Mouse (Mus musculus) bone marrow, adult 2 months (tissue): Measurements from ENCODE around the gene Isyna1. TPM values are rescaled to one million over a fixed set of nuclear protein-coding genes. Genes with fewer than 3 reads are reported as not detected.

Experiments
- H3K27ac ChIP-seq: fragments of 200-500 bp; 2 replicates; pipeline ENCODE4 v1.5.1; 2012; ENCODE audit warnings: low read depth, mild to moderate bottlenecking, control low read depth, inconsistent platforms, low read length; ENCODE audit not compliant: control insufficient read depth, poor library complexity, insufficient read depth
- H3K4me1 ChIP-seq: fragments of 200-500 bp; 2 replicates; pipeline ENCODE4 v1.6.1; 2011; ENCODE audit warnings: low read length; ENCODE audit not compliant: control insufficient read depth, insufficient read depth
- H3K4me3 ChIP-seq: fragments of 200-500 bp; replicated peaks from 2 replicates; pipeline ENCODE3; 2011; ENCODE audit warnings: mild to moderate bottlenecking, low read depth, low read length, control low read depth; ENCODE audit not compliant: control insufficient read depth
- CTCF ChIP-seq: fragments of 200-500 bp; IDR thresholded peaks from 2 replicates; pipeline ENCODE4 v1.5.1; 2011; ENCODE audit warnings: low read length, control low read depth; ENCODE audit not compliant: control insufficient read depth, insufficient read depth
- POLR2A ChIP-seq: fragments of 200-500 bp; IDR thresholded peaks from 2 replicates; pipeline ENCODE4 v1.6.1; 2011; ENCODE audit warnings: low read depth, mild to moderate bottlenecking, control low read depth, low read length, borderline replicate concordance; ENCODE audit not compliant: control insufficient read depth
- WGBS: fragments of 180-500 bp; shearing (Covaris S2); methylation state at CpG from one replicate; pipeline ENCODE4 v1.1.7; 2018; 5-methylcytosine and 5-hydroxymethylcytosine counted together
- polyA plus RNA-seq: library from polyadenylated mRNA; stranded (reverse); fragments of >200 nt; gene quantifications from 2 replicates; pipeline ENCODE4 v1.2.4, GENCODE M21; 2011; ENCODE audit warnings: low replicate concordance; ENCODE audit not compliant: missing spikeins, insufficient read depth, insufficient read length

Gene Isyna1
- polyA plus RNA-seq, 1 experiment, result 23.7 TPM

DNA sequence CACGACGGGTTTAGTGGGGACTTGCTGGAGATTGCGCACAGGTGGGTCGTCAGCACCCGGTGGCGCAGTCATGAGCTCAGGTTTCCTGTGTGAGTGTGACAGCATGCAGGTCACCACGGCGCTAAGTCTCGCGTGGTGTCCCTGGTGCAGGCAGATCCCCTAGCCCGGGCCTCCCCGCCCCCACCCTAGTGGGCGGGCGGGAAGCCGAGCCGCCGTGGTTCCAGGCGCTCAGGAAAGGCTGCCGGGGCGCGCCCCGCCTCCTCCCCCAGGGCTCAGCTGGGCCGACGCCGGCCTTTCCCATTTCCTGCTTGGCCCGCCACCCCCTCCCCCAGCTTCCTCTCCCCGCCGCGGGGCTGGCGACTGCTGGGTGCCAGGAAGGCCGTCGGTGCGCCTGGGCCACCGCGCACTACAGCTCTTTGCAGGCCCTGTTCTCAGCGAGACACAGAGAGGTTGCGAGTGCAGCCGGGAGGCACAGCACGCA, 15.2 kb downstream of the Isyna1 start:
- under 1% methylated on average over 39 of the region's 39 CpGs for WGBS
- Histone ChIP-seq H3K4me1 (peaks cover 7% of the 10 kb centered on the region), H3K27ac (peak overlapping the region; percentile 90), H3K4me3 (peak overlapping the region; percentile 63)
- TF ChIP-seq POLR2A (peak; percentile 67; the same call in 1 of the 2 replicates), CTCF (no peak)

DNA sequence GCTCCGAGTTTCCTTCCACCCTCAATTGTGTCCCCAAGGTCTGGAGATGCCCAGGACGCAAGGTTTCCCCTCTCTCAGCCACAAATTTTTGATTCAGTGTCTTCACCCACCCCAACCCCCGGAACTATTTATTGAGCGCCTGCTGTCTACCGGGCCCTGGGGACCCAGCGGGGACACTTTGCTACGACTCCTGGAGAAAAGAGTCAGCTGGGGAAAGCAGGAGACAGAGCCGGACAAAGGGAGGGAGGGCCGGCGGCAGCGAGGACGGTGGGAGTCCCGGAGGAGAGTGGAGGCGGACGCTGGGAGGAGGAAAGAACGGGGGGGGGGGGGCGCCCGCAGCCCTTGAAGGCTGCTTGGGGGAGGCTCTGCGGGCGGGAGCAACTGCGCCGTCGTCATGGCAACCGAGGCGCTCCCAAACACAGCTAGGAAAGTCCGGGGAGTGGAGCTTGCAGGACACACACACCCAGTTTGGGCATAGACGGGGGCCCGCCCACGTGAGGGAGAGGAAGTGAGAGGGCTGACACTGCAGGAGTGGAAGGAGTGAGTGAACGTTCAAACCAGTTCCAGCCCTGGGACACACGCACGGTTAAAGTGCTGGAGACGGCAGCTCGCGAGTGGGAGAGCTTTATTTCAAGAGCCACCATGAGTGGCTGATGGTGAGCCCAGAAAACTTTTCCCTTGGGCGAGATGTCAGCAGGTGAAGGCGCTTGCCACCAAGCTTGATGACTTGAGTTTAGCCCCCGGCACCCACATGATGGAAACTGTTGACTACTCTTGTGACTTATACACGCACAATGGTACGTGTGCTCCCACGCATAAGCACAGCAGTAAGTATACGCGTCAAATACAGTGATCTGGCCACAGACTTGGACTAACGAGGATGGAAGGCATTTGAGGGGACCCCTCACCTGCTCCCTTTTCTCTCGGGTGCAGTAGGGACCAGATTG, 15.9 kb downstream of the Isyna1 start:
- Histone ChIP-seq H3K4me1 (peaks cover 8% of the 10 kb centered on the region), H3K27ac (peak overlapping the region; percentile 90), H3K4me3 (peak overlapping the region; percentile 63)
- WGBS, result under 1% methylated on average over 43 of the region's 45 CpGs
- TF ChIP-seq POLR2A, result peak; percentile 48
- TF ChIP-seq CTCF, result no peak

DNA sequence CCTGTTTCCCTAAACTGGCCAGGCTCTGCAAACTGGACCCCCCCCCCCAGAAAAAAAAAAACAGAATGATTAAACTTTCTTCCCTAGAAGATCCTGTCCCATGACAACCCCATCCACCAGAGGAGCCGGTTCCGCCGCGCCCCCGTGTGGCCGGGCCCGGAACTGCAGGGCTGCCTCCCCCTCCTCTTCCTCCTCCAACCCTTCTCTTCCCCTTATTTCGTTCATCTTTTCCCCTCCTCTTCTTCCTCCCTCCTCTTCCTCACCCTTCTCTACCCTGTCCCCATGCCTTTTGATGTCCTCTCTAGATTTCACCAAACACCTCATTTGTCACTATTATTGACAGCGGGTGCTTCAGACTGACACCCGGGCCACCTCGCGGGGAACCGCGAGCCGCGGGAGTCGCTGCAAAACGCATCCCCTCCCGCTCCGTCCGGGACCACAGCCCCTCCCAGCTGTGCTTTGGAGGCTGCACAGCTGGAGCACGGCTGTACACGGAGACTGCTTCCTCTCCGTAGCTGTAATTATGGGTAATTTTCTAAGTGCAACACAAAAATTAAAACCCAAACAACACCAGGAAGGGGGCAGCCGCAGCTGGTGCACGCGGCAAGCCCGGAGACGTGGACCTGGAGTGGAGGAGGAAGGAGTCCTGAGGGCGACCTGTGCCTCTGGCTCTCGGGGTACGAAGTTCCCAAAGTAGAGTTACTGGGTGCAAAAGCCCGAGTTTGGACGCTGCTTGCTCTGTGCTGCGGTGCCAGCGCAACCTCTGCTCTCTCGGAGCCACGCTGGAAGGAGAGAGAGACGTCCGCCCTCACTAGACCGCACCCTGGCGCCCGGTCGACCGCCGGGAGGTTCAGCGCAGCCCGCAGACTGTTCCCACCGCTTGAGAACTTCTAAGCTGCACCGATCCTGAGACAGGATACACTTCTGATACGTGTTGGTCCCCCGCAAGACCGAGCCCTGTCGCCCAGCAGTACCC, 16.9 kb downstream of the Isyna1 start:
- Histone ChIP-seq H3K4me1 (peaks cover 8% of the 10 kb centered on the region), H3K27ac (peak overlapping the region; percentile 86), H3K4me3 (peak overlapping the region; percentile 67)
- WGBS, result under 1% methylated on average over 54 of the region's 54 CpGs
- TF ChIP-seq POLR2A, result peak; percentile 63; the same call in 1 of the 2 replicates
- TF ChIP-seq CTCF, result peak; percentile 86

DNA sequence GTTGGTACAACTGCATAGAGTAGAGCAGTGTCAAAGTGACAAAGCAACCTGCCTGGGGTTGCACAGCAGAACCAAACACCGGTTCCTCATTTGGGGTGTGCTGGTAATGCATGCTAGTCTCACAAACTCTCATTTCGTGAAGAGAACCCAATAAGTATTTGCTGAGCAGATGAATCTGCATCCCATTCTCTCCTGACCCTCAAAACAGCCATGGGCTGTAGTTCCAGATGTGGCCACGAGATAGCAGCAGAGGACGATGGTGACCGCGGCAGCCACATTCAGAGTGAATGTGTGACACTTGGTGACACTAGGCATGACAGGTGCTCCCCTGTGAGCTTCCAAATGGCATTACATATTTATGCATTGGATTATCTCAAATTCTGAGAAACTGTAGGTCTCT, 17.7 kb downstream of the Isyna1 start:
- under 1% methylated on average over 6 of the region's 6 CpGs for WGBS
- Histone ChIP-seq H3K4me1 (peaks cover 8% of the 10 kb centered on the region), H3K27ac (peak overlapping the region; percentile 86), H3K4me3 (peak overlapping the region; percentile 67)
- TF ChIP-seq POLR2A (no peak), CTCF (peak; percentile 97)

DNA sequence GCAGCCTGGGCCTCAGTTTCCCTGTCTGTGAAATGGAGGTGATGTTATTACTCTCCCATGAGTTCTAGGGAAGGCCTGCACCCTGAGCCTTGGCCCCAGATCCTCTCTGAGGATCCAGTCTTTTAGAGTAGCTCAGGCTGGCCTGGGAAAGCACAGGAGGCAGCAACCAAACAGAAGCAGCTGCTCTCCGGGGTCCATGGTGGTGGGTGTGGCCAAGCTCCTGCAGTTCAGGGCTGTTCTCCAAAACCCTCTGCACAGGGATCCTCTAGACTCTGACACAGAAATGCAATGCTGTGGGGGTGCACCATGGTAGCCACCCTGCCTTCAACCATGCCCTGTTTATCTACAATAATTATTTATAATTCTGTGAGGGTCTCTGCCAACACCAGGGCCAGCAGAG, 19.6 kb downstream of the Isyna1 start:
- H3K4me3 ChIP-seq, result no peak overlapping the region
- WGBS, result 20% methylated on average over 1 of the region's 1 CpGs
- TF ChIP-seq POLR2A (no peak), CTCF (no peak)
- H3K4me1 ChIP-seq, result peaks cover 11% of the 10 kb centered on the region
- H3K27ac ChIP-seq, result no peak overlapping the region

DNA sequence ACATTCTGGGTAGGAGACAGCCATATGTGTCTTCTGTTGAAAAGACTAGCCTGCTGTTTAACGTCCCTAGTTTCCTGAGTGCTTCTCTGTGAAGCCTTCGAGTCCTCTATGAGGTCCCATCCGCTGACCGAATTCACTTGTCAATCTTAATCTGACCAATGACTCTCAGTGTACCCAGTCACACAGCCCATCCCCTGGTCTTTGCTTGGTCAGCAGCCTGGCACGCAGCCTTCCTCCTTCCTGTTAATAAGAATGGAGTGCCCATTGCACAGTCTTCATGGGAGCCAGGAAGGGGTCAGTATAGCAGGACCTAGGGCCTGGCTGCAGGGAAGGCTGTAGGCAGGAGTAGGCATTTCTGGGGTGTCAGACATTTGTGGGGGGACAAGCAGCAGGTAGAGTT, 20.3 kb downstream of the Isyna1 start:
- peaks cover 11% of the 10 kb centered on the region for H3K4me1 ChIP-seq
- WGBS, result 33% methylated on average over 5 of the region's 5 CpGs
- TF ChIP-seq POLR2A, result no peak
- no peak for TF ChIP-seq CTCF
- H3K27ac ChIP-seq, result no peak overlapping the region
- H3K4me3 ChIP-seq, result no peak overlapping the region

DNA sequence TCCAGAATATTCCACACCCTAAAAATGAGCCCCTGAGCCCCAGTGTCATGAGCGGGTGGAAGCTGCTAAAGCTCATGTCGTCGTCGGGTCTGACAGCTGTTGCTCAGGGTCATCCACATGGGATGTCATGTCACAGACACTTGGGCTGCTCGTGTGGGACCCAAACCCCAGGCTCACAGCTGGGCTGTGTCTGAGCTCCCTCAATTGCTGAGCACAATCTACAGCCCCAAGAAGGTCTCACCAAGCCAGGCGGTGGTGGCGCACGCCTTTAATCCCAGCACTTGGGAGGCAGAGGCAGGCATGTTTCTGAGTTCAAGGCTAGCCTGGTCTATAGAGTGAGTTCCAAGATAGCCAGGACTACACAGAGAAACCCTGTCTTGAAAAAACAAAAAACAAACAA, 21.1 kb downstream of the Isyna1 start:
- WGBS, result 85% methylated on average over 8 of the region's 8 CpGs
- Histone ChIP-seq H3K4me1 (peaks cover 13% of the 10 kb centered on the region), H3K4me3 (no peak overlapping the region), H3K27ac (no peak overlapping the region; the same call in 1 of the 2 replicates)
- no peak for TF ChIP-seq POLR2A
- no peak for TF ChIP-seq CTCF

DNA sequence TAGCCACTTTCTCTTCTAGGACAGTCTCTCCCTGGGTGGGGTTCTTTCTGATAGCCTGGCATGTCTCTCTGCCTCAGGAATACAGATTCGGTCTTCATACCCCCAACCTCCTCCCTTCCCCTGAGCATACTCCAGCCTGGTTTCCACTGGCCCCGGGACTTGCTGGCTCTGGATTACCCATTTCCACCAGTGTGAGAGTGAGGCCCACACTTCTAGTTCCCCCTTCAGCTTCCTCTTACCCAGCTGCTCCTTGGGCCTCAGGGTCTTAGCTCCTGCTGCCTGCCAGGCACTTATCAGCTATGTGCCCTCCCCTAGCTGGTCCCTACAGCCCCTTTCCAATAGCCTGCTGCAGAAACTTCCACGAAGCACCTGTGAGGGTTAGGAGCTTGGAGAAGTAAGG, 21.7 kb downstream of the Isyna1 start, which contains the start of gene Lrrc25:
Lrrc25 (plus strand) TSS at position 262 of the 400 bp plus-strand sequence.
- 6% methylated on average over 3 of the region's 3 CpGs for WGBS
- no peak for TF ChIP-seq CTCF
- TF ChIP-seq POLR2A, result no peak
- peaks cover 12% of the 10 kb centered on the region for H3K4me1 ChIP-seq
- H3K27ac ChIP-seq, result peak within 1 kb of the TSS; percentile 67
- peak within 1 kb of the TSS; percentile 71 for H3K4me3 ChIP-seq
